Mouse (Mus musculus) lung, postnatal 0 days (tissue): ENCODE results near the gene Fkrp. TPM values are rescaled to one million over a fixed set of nuclear protein-coding genes. Genes with fewer than 3 reads are reported as not detected.

Source experiments
- ATAC-seq: fragments of 200-750 bp; cut with Nextera tagmentation; 2 replicates; pipeline ENCODE4 v1.8.0; 2017; ENCODE audit warnings: moderate library complexity
- DNase-seq: peaks from one replicate; pipeline ENCODE4 v3.0.0-alpha.2; 2016; ENCODE audit warnings: low spot score
- H3K27ac ChIP-seq: fragments of 300-500 bp; sonication (generic); 2 replicates; pipeline ENCODE4 v1.5.1; 2014; ENCODE audit warnings: antibody characterized with exemption, mild to moderate bottlenecking, low read length, mixed read lengths
- H3K27me3 ChIP-seq: fragments of 300-500 bp; sonication (generic); replicated peaks from 2 replicates; pipeline ENCODE4 v1.6.1; 2014; ENCODE audit warnings: low read length, mixed read lengths; ENCODE audit not compliant: insufficient read depth
- H3K36me3 ChIP-seq: fragments of 300-500 bp; sonication (generic); 2 replicates; pipeline ENCODE4 v1.6.1; 2014; ENCODE audit warnings: low read length, mixed read lengths; ENCODE audit not compliant: insufficient read depth
- H3K4me1 ChIP-seq: fragments of 300-500 bp; sonication (generic); 2 replicates; pipeline ENCODE4 v1.6.1; 2014; ENCODE audit warnings: antibody characterized with exemption, low read depth, low read length, mixed read lengths; ENCODE audit not compliant: insufficient read depth
- H3K4me2 ChIP-seq: fragments of 300-500 bp; sonication (generic); replicated peaks from 2 replicates; pipeline ENCODE4 v1.6.1; 2014; ENCODE audit warnings: low read depth, mild to moderate bottlenecking, low read length, moderate library complexity, mixed read lengths
- H3K4me3 ChIP-seq: fragments of 300-500 bp; sonication (generic); 2 replicates; pipeline ENCODE4 v1.5.1; 2014; ENCODE audit warnings: low read depth, low read length
- H3K9ac ChIP-seq: fragments of 300-500 bp; sonication (generic); replicated peaks from 2 replicates; pipeline ENCODE4 v1.6.1; 2014; ENCODE audit warnings: low read depth, mild to moderate bottlenecking
- H3K9me3 ChIP-seq: fragments of 300-500 bp; sonication (generic); 2 replicates; pipeline ENCODE4 v1.6.1; 2016; ENCODE audit warnings: low read length, mixed read lengths
- CTCF ChIP-seq: IDR thresholded peaks from 2 replicates; pipeline ENCODE4 v1.5.1; 2016; ENCODE audit warnings: antibody characterized with exemption, mild to moderate bottlenecking
- EP300 ChIP-seq: IDR thresholded peaks from 2 replicates; pipeline ENCODE4 v1.6.1; 2016; ENCODE audit warnings: antibody characterized with exemption, mild to moderate bottlenecking, control low read depth
- WGBS: fragments of 180-500 bp; shearing (Covaris S2); extraction: QIAGEN DNeasy Blood & Tissue Kit; methylation state at CpG from one replicate; pipeline ENCODE4 v1.1.7; 2014; 5-methylcytosine and 5-hydroxymethylcytosine counted together
- polyA plus RNA-seq: library from polyadenylated mRNA; unstranded; fragments of >200 nt; fragmentation: Nextera tagmentation; extraction: Ambion mirVana; gene quantifications from 2 replicates; pipeline ENCODE4 v1.2.1, GENCODE M21; 2015

The Fkrp gene
- polyA plus RNA-seq, 1 experiment from 2014 or later, result 22.3 TPM

DNA sequence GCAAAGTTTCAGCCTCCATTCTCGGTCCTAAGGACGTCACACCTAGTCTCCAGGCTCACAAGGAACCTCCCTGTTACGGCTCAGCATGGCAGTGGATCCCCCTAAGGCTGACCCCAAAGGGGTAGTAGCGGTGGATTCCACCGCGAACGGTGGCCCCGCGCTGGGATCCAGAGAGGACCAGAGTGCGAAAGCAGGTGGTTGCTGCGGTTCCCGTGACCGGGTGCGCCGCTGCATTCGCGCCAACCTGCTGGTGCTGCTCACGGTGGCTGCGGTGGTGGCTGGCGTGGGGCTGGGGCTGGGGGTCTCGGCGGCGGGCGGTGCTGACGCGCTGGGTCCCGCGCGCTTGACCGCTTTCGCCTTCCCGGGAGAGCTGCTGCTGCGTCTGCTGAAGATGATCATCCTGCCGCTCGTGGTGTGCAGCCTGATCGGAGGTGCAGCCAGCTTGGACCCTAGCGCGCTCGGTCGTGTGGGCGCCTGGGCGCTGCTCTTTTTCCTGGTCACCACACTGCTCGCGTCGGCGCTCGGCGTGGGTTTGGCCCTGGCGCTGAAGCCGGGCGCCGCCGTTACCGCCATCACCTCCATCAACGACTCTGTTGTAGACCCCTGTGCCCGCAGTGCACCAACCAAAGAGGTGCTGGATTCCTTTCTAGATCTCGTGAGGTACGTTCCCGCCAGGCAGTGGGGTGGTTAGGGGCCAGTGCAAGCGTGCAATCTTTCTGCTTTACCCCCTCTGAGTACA is 34.5 kb downstream of the Fkrp start:
- H3K27me3 ChIP-seq, result no peaks in the 10 kb centered on the region
- H3K4me3 ChIP-seq, result peak overlapping the region; percentile 76
- peak overlapping the region; percentile 85 for H3K27ac ChIP-seq
- peak overlapping the region; percentile 97 for H3K4me2 ChIP-seq
- WGBS, result under 1% methylated on average over 59 of the region's 60 CpGs
- no peaks in the 10 kb centered on the region for H3K9me3 ChIP-seq
- DNase-seq (peak; percentile 31), ATAC-seq (no peak)
- H3K4me1 ChIP-seq, result peaks cover 3% of the 10 kb centered on the region; the same call in 1 of the 2 replicates
- H3K36me3 ChIP-seq, result peaks cover 3% of the 10 kb centered on the region
- H3K9ac ChIP-seq, result peak overlapping the region; percentile 72
- TF ChIP-seq CTCF, result no peak
- TF ChIP-seq EP300, result no peak

DNA sequence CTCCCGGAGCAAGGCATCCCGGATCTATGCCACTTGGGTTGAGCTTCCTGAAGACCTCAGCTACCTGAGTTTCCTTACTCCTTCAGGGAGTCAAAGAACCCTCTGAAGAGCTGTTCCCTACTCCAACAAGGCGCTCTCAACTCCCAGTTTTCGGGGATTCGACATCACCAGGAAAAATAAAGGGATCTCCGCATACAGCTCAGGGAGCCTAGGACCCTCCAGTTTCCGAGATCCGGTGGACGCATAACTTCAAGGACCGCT is 35.0 kb downstream of the Fkrp start:
- H3K36me3 ChIP-seq, result peaks cover 3% of the 10 kb centered on the region
- peak overlapping the region; percentile 85 for H3K27ac ChIP-seq
- WGBS, result under 1% methylated on average over 10 of the region's 10 CpGs
- peaks cover 3% of the 10 kb centered on the region; the same call in 1 of the 2 replicates for H3K4me1 ChIP-seq
- DNase-seq, result peak; percentile 14
- H3K9ac ChIP-seq, result peak overlapping the region; percentile 72
- no peaks in the 10 kb centered on the region for H3K9me3 ChIP-seq
- peak overlapping the region; percentile 97 for H3K4me2 ChIP-seq
- no peak for ATAC-seq
- H3K27me3 ChIP-seq, result no peaks in the 10 kb centered on the region
- TF ChIP-seq CTCF (no peak), EP300 (no peak)
- peak overlapping the region; percentile 76 for H3K4me3 ChIP-seq

DNA sequence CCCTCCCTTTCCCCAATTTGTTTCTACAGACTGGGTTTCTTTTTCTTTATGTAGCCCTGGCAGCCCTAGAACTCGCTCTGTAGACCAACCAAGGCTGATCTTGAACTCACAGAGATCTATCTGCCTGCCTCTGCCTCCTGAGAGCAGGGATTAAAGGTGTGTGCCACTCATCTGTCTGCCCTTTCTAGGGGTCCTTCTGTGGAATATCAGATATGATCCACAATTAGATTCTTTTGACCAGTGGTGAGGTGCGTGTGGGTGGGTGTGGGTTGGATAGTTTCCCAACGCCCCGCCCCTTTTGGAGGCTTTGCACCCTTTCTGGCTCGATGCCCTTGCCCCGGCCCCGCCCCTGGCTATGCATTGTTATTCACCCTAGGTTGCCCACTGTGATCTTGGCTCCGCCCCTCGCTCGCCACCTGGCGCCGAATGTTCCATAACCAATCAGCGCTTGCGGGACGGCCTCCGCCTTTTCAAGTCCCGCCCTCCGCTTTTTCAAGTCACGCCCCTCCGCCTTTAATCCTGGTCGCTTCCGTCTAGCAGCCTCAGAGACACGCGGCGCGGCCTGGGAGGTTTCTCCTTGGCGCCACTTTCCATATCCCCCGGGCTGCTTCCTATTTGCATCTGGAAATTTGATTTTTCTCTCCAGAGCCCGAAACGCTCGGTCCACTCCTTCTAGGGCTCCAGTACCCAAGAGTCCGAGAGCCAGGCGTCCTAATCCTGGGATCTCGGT is 35.5 kb downstream of the Fkrp start, which contains the start of gene Slc1a5:
Slc1a5 (plus strand) TSS at position 516 of the 730 bp plus-strand sequence.
- Histone ChIP-seq H3K4me3 (peak within 1 kb of the TSS; percentile 76), H3K9ac (peak within 1 kb of the TSS; percentile 72), H3K4me1 (peaks cover 3% of the 10 kb centered on the region; the same call in 1 of the 2 replicates), H3K4me2 (peak within 1 kb of the TSS; percentile 97), H3K36me3 (no peaks in the 10 kb centered on the region; the same call in 1 of the 2 replicates), H3K27ac (peak within 1 kb of the TSS; percentile 87), H3K9me3 (no peaks in the 10 kb centered on the region), H3K27me3 (no peaks in the 10 kb centered on the region)
- DNase-seq (peak; percentile 99), ATAC-seq (peak; percentile 72)
- peak; percentile 31 for TF ChIP-seq CTCF
- TF ChIP-seq EP300, result no peak; the same call in 1 of the 2 replicates
- 3% methylated on average over 34 of the region's 34 CpGs for WGBS

DNA sequence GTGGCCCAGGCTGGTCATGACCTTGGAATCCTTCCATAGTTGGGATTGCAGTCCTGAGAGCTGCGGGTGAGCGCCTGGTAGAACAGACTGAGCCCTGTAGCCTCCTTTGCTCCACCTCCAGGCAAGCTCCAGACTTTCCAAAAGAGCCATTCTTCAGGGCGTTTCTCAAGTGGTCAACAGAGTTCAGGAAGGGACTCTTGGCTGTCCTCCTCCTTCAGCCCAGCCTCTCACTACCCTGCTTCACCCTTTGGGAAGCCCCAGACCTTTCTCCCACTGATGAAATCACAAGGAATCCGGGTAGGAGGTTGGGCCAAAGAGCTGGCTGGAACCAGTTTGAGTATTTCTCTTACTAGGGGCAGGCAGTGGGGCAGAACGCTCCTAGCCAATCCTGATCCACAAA is 36.5 kb downstream of the Fkrp start:
- H3K27ac ChIP-seq, result peak overlapping the region; percentile 87

DNA sequence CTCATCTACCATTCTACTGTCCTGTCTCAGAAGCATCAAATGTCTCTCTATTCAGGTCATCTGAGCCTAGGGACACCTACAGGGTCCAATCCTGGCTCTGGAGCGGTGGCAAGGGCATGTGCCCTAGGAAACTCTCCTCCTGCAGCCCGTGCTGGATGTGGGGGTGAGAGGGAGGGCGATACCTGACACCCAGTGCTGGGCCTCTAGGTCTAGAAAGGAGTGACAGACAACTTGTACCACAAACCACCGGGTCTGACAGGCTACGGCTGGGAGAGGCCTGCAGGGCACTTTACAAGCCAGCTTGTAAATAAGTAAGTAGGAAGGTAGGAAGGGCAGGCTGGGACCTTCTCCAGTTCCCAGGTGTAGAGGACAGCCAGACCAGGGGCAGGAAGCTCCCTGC is 40.6 kb downstream of the Fkrp start:
- Histone ChIP-seq H3K4me2 (no peak overlapping the region), H3K36me3 (no peaks in the 10 kb centered on the region), H3K4me1 (no peaks in the 10 kb centered on the region), H3K27me3 (no peaks in the 10 kb centered on the region), H3K9me3 (0 out of 2 replicates have a peak, but pooled peaks cover 3% of the 10 kb centered on the region), H3K4me3 (no peak overlapping the region), H3K9ac (no peak overlapping the region), H3K27ac (no peak overlapping the region)
- ATAC-seq, result no peak
- no peak for DNase-seq
- 44% methylated on average over 5 of the region's 5 CpGs for WGBS
- no peak for TF ChIP-seq CTCF
- no peak for TF ChIP-seq EP300

More for the DNA sequence above, 36.5 kb downstream of the Fkrp start:
- Histone ChIP-seq H3K4me1 (peaks cover 3% of the 10 kb centered on the region; the same call in 1 of the 2 replicates), H3K4me2 (0 out of 2 replicates have a peak overlapping the region, but pooled peaks have one; percentile 97), H3K27me3 (no peaks in the 10 kb centered on the region), H3K36me3 (no peaks in the 10 kb centered on the region), H3K9me3 (no peaks in the 10 kb centered on the region), H3K9ac (no peak overlapping the region), H3K4me3 (no peak overlapping the region)
- WGBS, result 20% methylated on average over 5 of the region's 5 CpGs
- DNase-seq (peak; percentile 97), ATAC-seq (peak; percentile 72)
- TF ChIP-seq EP300, result peak; percentile 62
- peak; percentile 40 for TF ChIP-seq CTCF

DNA sequence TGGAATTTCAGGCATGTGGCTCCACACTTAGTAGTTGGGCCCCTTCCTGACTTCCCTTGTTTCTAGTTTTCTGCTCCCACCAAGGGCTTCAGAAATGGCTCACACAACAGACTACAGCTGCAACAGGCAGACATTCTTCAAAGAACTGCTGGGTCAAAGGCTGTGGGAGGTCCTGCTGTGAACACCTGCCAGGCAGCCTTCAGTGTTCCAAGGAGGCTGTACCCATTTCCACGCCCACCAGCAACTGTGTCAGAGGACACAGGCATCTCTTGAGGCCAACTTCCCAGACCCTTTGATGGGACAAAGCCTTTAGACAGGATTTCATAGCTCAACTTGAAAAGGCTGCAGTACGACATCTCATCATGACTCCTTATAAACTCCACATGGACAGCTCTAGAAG is 50.1 kb downstream of the Fkrp start:
- TF ChIP-seq CTCF (no peak), EP300 (no peak)
- H3K4me3 ChIP-seq, result no peak overlapping the region
- H3K27me3 ChIP-seq, result no peaks in the 10 kb centered on the region
- WGBS, result 67% methylated on average over 2 of the region's 2 CpGs
- no peak overlapping the region for H3K4me2 ChIP-seq
- ATAC-seq (no peak), DNase-seq (no peak)
- no peak overlapping the region for H3K9ac ChIP-seq
- H3K9me3 ChIP-seq, result no peaks in the 10 kb centered on the region
- no peak overlapping the region for H3K27ac ChIP-seq
- H3K36me3 ChIP-seq, result no peaks in the 10 kb centered on the region
- peaks cover 3% of the 10 kb centered on the region; the same call in 1 of the 2 replicates for H3K4me1 ChIP-seq
